Comparison of ENCODE assay signal across 11 mouse cellular contexts in the genomic region with DNA sequence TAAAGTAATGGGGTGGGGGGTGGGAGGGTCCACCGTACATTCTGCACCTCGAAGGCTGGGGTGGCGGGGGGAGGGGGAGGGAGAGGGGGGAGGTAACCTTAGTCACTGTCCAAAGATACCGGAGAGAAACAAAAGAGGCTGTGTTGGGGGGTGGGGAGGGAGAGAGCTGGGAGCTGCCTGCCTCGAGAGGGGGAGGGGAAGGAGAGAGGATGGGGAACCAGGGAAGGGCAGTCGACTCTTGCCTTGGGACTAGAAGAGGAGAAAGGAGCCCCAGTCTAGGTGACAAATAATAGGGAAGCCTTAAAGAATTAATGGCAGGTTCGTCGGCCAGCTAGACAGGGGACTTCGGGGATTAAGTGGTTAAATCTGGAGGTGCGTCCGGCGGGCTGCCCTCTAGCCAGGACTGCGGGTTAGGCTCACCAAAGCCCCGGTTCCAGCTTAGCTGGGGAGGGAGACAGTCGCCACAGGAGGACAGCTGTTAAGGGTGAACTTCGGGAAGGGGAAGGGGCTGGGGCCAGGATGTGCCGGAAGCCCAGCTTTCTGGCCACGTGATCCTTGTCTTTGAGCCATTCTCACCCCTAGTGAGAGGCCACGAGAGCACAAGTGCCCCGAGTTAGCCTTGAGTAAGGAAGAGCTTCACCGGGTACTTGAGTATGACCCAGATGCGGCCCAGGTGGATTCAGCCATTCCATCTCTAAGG. TPM values are rescaled to one million over a fixed set of nuclear protein-coding genes. Genes with fewer than 3 reads are reported as not detected.
DNase-seq lines count a peak whose midpoint lies in the region; ATAC-seq and TF ChIP-seq lines count a peak whose summit lies in the region.
"Had no signal": no experiment of that assay in that cellular context is flagged by ENCODE, and none has a peak within 500 bp of the region (broad histone marks: within the 10 kb centered on the region; RNA-seq: fewer than 3 reads in every experiment).

No protein-coding gene starts in this region.

- H3K4me1 ChIP-seq in heart, postnatal 0 days (ENCODE audit: control insufficient read depth, insufficient read depth) = 0 out of 2 replicates have a peak, but pooled peaks cover 6% of the 10 kb centered on the region
- H3K4me1 ChIP-seq in embryonic facial prominence, embryonic 14.5 days (ENCODE audit: control insufficient read depth, insufficient read depth, low read length) = peaks cover 16% of the 10 kb centered on the region; the same call in 1 of the 2 replicates
- H3K4me1 ChIP-seq in intestine, postnatal 0 days (replicated peaks; ENCODE audit: control insufficient read depth, insufficient read depth, low read length) = 0 out of 2 replicates have a peak, but pooled peaks cover 2% of the 10 kb centered on the region
- no peaks in the 10 kb centered on the region; the same call in 1 of the 2 replicates for H3K4me1 ChIP-seq in neural tube, embryonic 14.5 days (ENCODE audit: control insufficient read depth, insufficient read depth, low read length)

- peaks cover 4% of the 10 kb centered on the region; the same call in 1 of the 2 replicates for H3K9me3 ChIP-seq in heart, postnatal 0 days (replicated peaks; ENCODE audit: control insufficient read depth, low read length)
- H3K9me3 ChIP-seq in embryonic facial prominence, embryonic 14.5 days (ENCODE audit: control insufficient read depth, low read length) = 0 out of 2 replicates have a peak, but pooled peaks cover 4% of the 10 kb centered on the region
- no peaks in the 10 kb centered on the region; the same call in 1 of the 2 replicates for H3K9me3 ChIP-seq in intestine, postnatal 0 days (ENCODE audit: control insufficient read depth)
- H3K9me3 ChIP-seq in neural tube, embryonic 14.5 days (ENCODE audit: control insufficient read depth, low read length) = no peaks in the 10 kb centered on the region

- no peak for ATAC-seq in heart, postnatal 0 days (ENCODE audit: insufficient read depth, low read depth)
- ATAC-seq in embryonic facial prominence, embryonic 14.5 days (ENCODE audit: low read depth) = no peak
- no peak for ATAC-seq in intestine, postnatal 0 days
- ATAC-seq in neural tube, embryonic 14.5 days (ENCODE audit: low read depth) = no peak

- peak overlapping the region; percentile 20; the same call in 1 of the 2 replicates for H3K4me3 ChIP-seq in heart, postnatal 0 days (ENCODE audit: low read depth, low read length)
- H3K4me3 ChIP-seq in embryonic facial prominence, embryonic 14.5 days (ENCODE audit: low read depth, low read length) = peak overlapping the region; percentile 32
- H3K4me3 ChIP-seq in intestine, postnatal 0 days (ENCODE audit: low read depth, low read length) = no peak overlapping the region
- H3K4me3 ChIP-seq in neural tube, embryonic 14.5 days (ENCODE audit: low read depth, low read length) = peak overlapping the region; percentile 18; the same call in 1 of the 2 replicates

- DNase-seq in heart, postnatal 0 days (ENCODE audit: low spot score) = no peak
- no peak for DNase-seq in heart, postnatal 10 days
- DNase-seq in embryonic facial prominence, embryonic 14.5 days (ENCODE audit: low spot score) = no peak
- no peak for DNase-seq in cerebellum, postnatal 14 days
- no peak for DNase-seq in cerebellum, postnatal 4 days (ENCODE audit: low spot score in 2 of 2)
- DNase-seq in urinary bladder, adult 2 months (ENCODE audit: low spot score) = no peak

- H3K4me2 ChIP-seq in heart, postnatal 0 days (ENCODE audit: low read depth, low read length) = peak overlapping the region; percentile 26
- H3K4me2 ChIP-seq in embryonic facial prominence, embryonic 14.5 days (ENCODE audit: low read depth, low read length) = peak overlapping the region; percentile 51
- H3K4me2 ChIP-seq in intestine, postnatal 0 days (replicated peaks; ENCODE audit: low read depth) = peak overlapping the region; percentile 32; the same call in 1 of the 2 replicates
- H3K4me2 ChIP-seq in neural tube, embryonic 14.5 days (ENCODE audit: low read depth, low read length) = peak overlapping the region; percentile 44

- no peak overlapping the region for H3K27ac ChIP-seq in heart, postnatal 0 days (ENCODE audit: low read depth)
- no peak overlapping the region for H3K27ac ChIP-seq in embryonic facial prominence, embryonic 14.5 days (replicated peaks; ENCODE audit: low read depth, low read length)
- no peak overlapping the region for H3K27ac ChIP-seq in intestine, postnatal 0 days (ENCODE audit: low read depth, low read length)
- H3K27ac ChIP-seq in neural tube, embryonic 14.5 days (ENCODE audit: low read depth, low read length) = no peak overlapping the region

- WGBS in heart, postnatal 0 days = 1% methylated on average over 22 of the region's 22 CpGs
- WGBS in embryonic facial prominence, embryonic 14.5 days = 1% methylated on average over 22 of the region's 22 CpGs
- under 1% methylated on average over 22 of the region's 22 CpGs for WGBS in intestine, postnatal 0 days
- WGBS in neural tube, embryonic 14.5 days = 2% methylated on average over 20 of the region's 22 CpGs

- intact Hi-C loops in heart, postnatal 10 days (cut with DNase I) = loop anchor here (5.0 kb wide), 1 partner anchor 73 kb away; a partner anchor contains a TSS

- no peak for TF ChIP-seq EP300 in heart, postnatal 0 days (IDR thresholded peaks at IDR 0.05; ENCODE audit: low read depth)

- H3K9ac ChIP-seq in heart, postnatal 0 days (replicated peaks; ENCODE audit: low read depth, low read length) = no peak overlapping the region
- H3K9ac ChIP-seq in embryonic facial prominence, embryonic 14.5 days (ENCODE audit: low read depth, low read length) = peak overlapping the region; percentile 22; the same call in 1 of the 2 replicates
- H3K9ac ChIP-seq in intestine, postnatal 0 days (ENCODE audit: low read depth, low read length) = no peak overlapping the region
- H3K9ac ChIP-seq in neural tube, embryonic 14.5 days (replicated peaks; ENCODE audit: low read depth, low read length) = 0 out of 2 replicates have a peak overlapping the region, but pooled peaks have one; percentile 34

- H3K36me3 ChIP-seq in heart, postnatal 0 days (replicated peaks; ENCODE audit: control insufficient read depth, insufficient read depth, low read length) = no peaks in the 10 kb centered on the region
- no peaks in the 10 kb centered on the region for H3K36me3 ChIP-seq in embryonic facial prominence, embryonic 14.5 days (ENCODE audit: control insufficient read depth, insufficient read depth, low read length)
- no peaks in the 10 kb centered on the region for H3K36me3 ChIP-seq in intestine, postnatal 0 days (ENCODE audit: control insufficient read depth, insufficient read depth)
- H3K36me3 ChIP-seq in neural tube, embryonic 14.5 days (ENCODE audit: control insufficient read depth, insufficient read depth, low read length) = no peaks in the 10 kb centered on the region
- H3K36me3 ChIP-seq: G1E had no signal

- TF ChIP-seq CTCF in heart, postnatal 0 days (IDR thresholded peaks at IDR 0.05; ENCODE audit: low read depth) = no peak
- TF ChIP-seq CTCF in intestine, postnatal 0 days (IDR thresholded peaks at IDR 0.05; ENCODE audit: low read depth) = no peak

- peaks cover 69% of the 10 kb centered on the region for H3K27me3 ChIP-seq in heart, postnatal 0 days (ENCODE audit: control insufficient read depth, insufficient read depth, low read length)
- H3K27me3 ChIP-seq in embryonic facial prominence, embryonic 14.5 days (replicated peaks; ENCODE audit: control insufficient read depth, insufficient read depth, low read length) = peaks cover 60% of the 10 kb centered on the region
- peaks cover 67% of the 10 kb centered on the region for H3K27me3 ChIP-seq in intestine, postnatal 0 days (replicated peaks; ENCODE audit: control insufficient read depth, insufficient read depth, low read length)
- peaks cover 22% of the 10 kb centered on the region for H3K27me3 ChIP-seq in neural tube, embryonic 14.5 days (ENCODE audit: control insufficient read depth, insufficient read depth, low read length)

RNA-seq across cellular contexts. Expression of a gene that starts 10.0 kb away (rescaled TPM):
- 0.04 TPM in 1 of 2 replicates, not detected in the other for total RNA-seq in heart, postnatal 0 days (2014; rRNA removed; ENCODE audit: low replicate concordance)
- 0.11 and 0.19 TPM in 2 replicates for polyA plus RNA-seq in heart, postnatal 0 days (2015; fragmentation: Nextera tagmentation; extraction: Ambion mirVana)
- under 1 TPM; 0.30 to 0.38 TPM for total RNA-seq in heart, postnatal 10 days (2021)
- 0.29 and 0.38 TPM in 2 replicates for polyA plus RNA-seq in embryonic facial prominence, embryonic 14.5 days (2014; fragmentation: Nextera tagmentation; extraction: Ambion mirVana)
- polyA plus RNA-seq in intestine, postnatal 0 days (2015; fragmentation: Nextera tagmentation; extraction: Ambion mirVana) = 0.08 and 0.09 TPM in 2 replicates
- polyA plus RNA-seq in neural tube, embryonic 14.5 days (2014; fragmentation: Nextera tagmentation; extraction: Ambion mirVana) = 3.5 and 3.9 TPM in 2 replicates
- 0.01 TPM in 2 replicates for polyA plus RNA-seq in urinary bladder, adult 2 months (2012; rRNA removed)
- total RNA-seq: hematopoietic stem cell, adult 5-6 weeks had no signal
- polyA plus RNA-seq: G1E; small intestine, adult 2 months had no signal

RNA-seq across cellular contexts. Expression of a gene that starts 19.2 kb away (rescaled TPM):
- 49.7 and 66.9 TPM in 2 replicates for total RNA-seq in heart, postnatal 0 days (2014; rRNA removed; ENCODE audit: low replicate concordance)
- 15.5 and 16.5 TPM in 2 replicates for polyA plus RNA-seq in heart, postnatal 0 days (2015; fragmentation: Nextera tagmentation; extraction: Ambion mirVana)
- 10 to 100 TPM; 50.1 to 58.1 TPM for total RNA-seq in heart, postnatal 10 days (2021)
- polyA plus RNA-seq in embryonic facial prominence, embryonic 14.5 days (2014; fragmentation: Nextera tagmentation; extraction: Ambion mirVana) = 31.7 and 32.2 TPM in 2 replicates
- 10.1 and 10.8 TPM in 2 replicates for polyA plus RNA-seq in intestine, postnatal 0 days (2015; fragmentation: Nextera tagmentation; extraction: Ambion mirVana)
- polyA plus RNA-seq in neural tube, embryonic 14.5 days (2014; fragmentation: Nextera tagmentation; extraction: Ambion mirVana) = 16.5 and 20.4 TPM in 2 replicates
- 30.9 and 32.3 TPM in 2 replicates for polyA plus RNA-seq in urinary bladder, adult 2 months (2012; rRNA removed)

Comparison
In these comparisons a context has a peak if more than half of its experiments do, and no peak if none do; other contexts are left out.
1. H3K9ac ChIP-seq: peak in embryonic facial prominence, embryonic 14.5 days (single experiment) and neural tube, embryonic 14.5 days (single experiment); none in heart, postnatal 0 days (single experiment) and intestine, postnatal 0 days (single experiment).
2. Peak in every context shown above with its lines, with median percentiles within 50 percentile points of each other: H3K4me2 ChIP-seq.